Mouse (Mus musculus) lung, postnatal 0 days (tissue): Measurements from ENCODE around the gene Gps2. TPM values are rescaled to one million over a fixed set of nuclear protein-coding genes. Genes with fewer than 3 reads are reported as not detected.

Source experiments
- ATAC-seq: fragments of 200-750 bp; cut with Nextera tagmentation; 2 replicates; pipeline ENCODE4 v1.8.0; 2017; ENCODE audit warnings: moderate library complexity
- DNase-seq: peaks from one replicate; pipeline ENCODE4 v3.0.0-alpha.2; 2016; ENCODE audit warnings: low spot score
- H3K27ac ChIP-seq: fragments of 300-500 bp; sonication (generic); 2 replicates; pipeline ENCODE4 v1.5.1; 2014; ENCODE audit warnings: antibody characterized with exemption, mild to moderate bottlenecking, low read length, mixed read lengths
- H3K27me3 ChIP-seq: fragments of 300-500 bp; sonication (generic); replicated peaks from 2 replicates; pipeline ENCODE4 v1.6.1; 2014; ENCODE audit warnings: low read length, mixed read lengths; ENCODE audit not compliant: insufficient read depth
- H3K36me3 ChIP-seq: fragments of 300-500 bp; sonication (generic); 2 replicates; pipeline ENCODE4 v1.6.1; 2014; ENCODE audit warnings: low read length, mixed read lengths; ENCODE audit not compliant: insufficient read depth
- H3K4me1 ChIP-seq: fragments of 300-500 bp; sonication (generic); 2 replicates; pipeline ENCODE4 v1.6.1; 2014; ENCODE audit warnings: antibody characterized with exemption, low read depth, low read length, mixed read lengths; ENCODE audit not compliant: insufficient read depth
- H3K4me2 ChIP-seq: fragments of 300-500 bp; sonication (generic); replicated peaks from 2 replicates; pipeline ENCODE4 v1.6.1; 2014; ENCODE audit warnings: low read depth, mild to moderate bottlenecking, low read length, moderate library complexity, mixed read lengths
- H3K4me3 ChIP-seq: fragments of 300-500 bp; sonication (generic); 2 replicates; pipeline ENCODE4 v1.5.1; 2014; ENCODE audit warnings: low read depth, low read length
- H3K9ac ChIP-seq: fragments of 300-500 bp; sonication (generic); replicated peaks from 2 replicates; pipeline ENCODE4 v1.6.1; 2014; ENCODE audit warnings: low read depth, mild to moderate bottlenecking
- H3K9me3 ChIP-seq: fragments of 300-500 bp; sonication (generic); 2 replicates; pipeline ENCODE4 v1.6.1; 2016; ENCODE audit warnings: low read length, mixed read lengths
- CTCF ChIP-seq: IDR thresholded peaks from 2 replicates; pipeline ENCODE4 v1.5.1; 2016; ENCODE audit warnings: antibody characterized with exemption, mild to moderate bottlenecking
- EP300 ChIP-seq: IDR thresholded peaks from 2 replicates; pipeline ENCODE4 v1.6.1; 2016; ENCODE audit warnings: antibody characterized with exemption, mild to moderate bottlenecking, control low read depth
- WGBS: fragments of 180-500 bp; shearing (Covaris S2); extraction: QIAGEN DNeasy Blood & Tissue Kit; methylation state at CpG from one replicate; pipeline ENCODE4 v1.1.7; 2014; 5-methylcytosine and 5-hydroxymethylcytosine counted together
- polyA plus RNA-seq: library from polyadenylated mRNA; unstranded; fragments of >200 nt; fragmentation: Nextera tagmentation; extraction: Ambion mirVana; gene quantifications from 2 replicates; pipeline ENCODE4 v1.2.1, GENCODE M21; 2015

Gps2 gene
- 53.0 and 59.1 TPM in 2 replicates for polyA plus RNA-seq

- Histone ChIP-seq H3K27ac (peak within 1 kb of the TSS; percentile 86), H3K4me2 (peak within 1 kb of the TSS; percentile 98), H3K9ac (peak within 1 kb of the TSS; percentile 90), H3K9me3 (no peaks in the 10 kb centered on the region), H3K4me1 (peaks cover 10% of the 10 kb centered on the region; the same call in 1 of the 2 replicates), H3K4me3 (peak within 1 kb of the TSS; percentile 70), H3K36me3 (peaks cover 55% of the 10 kb centered on the region), H3K27me3 (no peaks in the 10 kb centered on the region)
- peak; percentile 98 for DNase-seq
- 1% methylated on average over 60 of the region's 61 CpGs for WGBS
- ATAC-seq: peak; percentile 87
- TF ChIP-seq EP300 (peak; percentile 78), CTCF (no peak)
These were observed at the start of gene Gps2 for GRCm38 (mm10) chr11:69913554-69914371. Gps2 (plus strand) TSS chr11:69913888.

GRCm38 (mm10) chr11:69864138-69864860 lies 49.4 kb upstream of the Gps2 start:
- Histone ChIP-seq H3K36me3 (no peaks in the 10 kb centered on the region), H3K27ac (no peak overlapping the region), H3K4me2 (no peak overlapping the region), H3K9ac (no peak overlapping the region), H3K27me3 (no peaks in the 10 kb centered on the region), H3K4me3 (no peak overlapping the region), H3K9me3 (no peaks in the 10 kb centered on the region), H3K4me1 (no peaks in the 10 kb centered on the region)
- DNase-seq (no peak), ATAC-seq (no peak)
- 32% methylated on average over 8 of the region's 8 CpGs for WGBS
- TF ChIP-seq CTCF (no peak), EP300 (no peak)

DNA sequence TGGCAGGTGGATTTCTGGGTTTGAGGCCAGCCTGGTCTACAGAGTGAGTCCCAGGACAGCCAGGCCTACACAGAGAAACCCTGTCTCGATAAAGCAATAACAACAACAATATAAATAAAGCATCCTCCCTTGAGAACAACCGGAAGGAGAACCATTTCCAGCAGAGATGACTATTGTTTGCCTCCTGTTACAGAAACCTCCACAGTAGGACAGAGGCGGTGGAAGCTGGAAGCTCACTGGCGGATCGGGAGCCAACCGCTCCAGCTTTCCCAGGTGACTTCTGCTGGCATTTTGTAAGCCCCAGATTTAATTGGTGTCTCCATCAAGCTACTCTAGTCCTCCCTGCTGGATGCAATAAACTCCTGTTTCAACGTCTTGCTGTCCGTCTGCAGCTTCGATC lies 48.1 kb upstream of the Gps2 start:
- no peak overlapping the region for H3K4me3 ChIP-seq
- ATAC-seq (no peak), DNase-seq (no peak)
- TF ChIP-seq CTCF: no peak
- no peak for TF ChIP-seq EP300
- no peak overlapping the region for H3K27ac ChIP-seq
- H3K9me3 ChIP-seq: no peaks in the 10 kb centered on the region
- H3K4me2 ChIP-seq: no peak overlapping the region
- WGBS: 74% methylated on average over 9 of the region's 9 CpGs
- H3K4me1 ChIP-seq: no peaks in the 10 kb centered on the region
- no peaks in the 10 kb centered on the region for H3K27me3 ChIP-seq
- H3K36me3 ChIP-seq: no peaks in the 10 kb centered on the region
- no peak overlapping the region for H3K9ac ChIP-seq

GRCm38 (mm10) chr11:69867335-69867734 lies 46.4 kb upstream of the Gps2 start:
- no peak for DNase-seq
- WGBS: 53% methylated on average over 9 of the region's 9 CpGs
- no peaks in the 10 kb centered on the region for H3K9me3 ChIP-seq
- no peaks in the 10 kb centered on the region for H3K27me3 ChIP-seq
- no peak overlapping the region for H3K27ac ChIP-seq
- no peak for ATAC-seq
- no peaks in the 10 kb centered on the region for H3K4me1 ChIP-seq
- TF ChIP-seq CTCF (no peak), EP300 (no peak)
- no peak overlapping the region for H3K9ac ChIP-seq
- H3K4me2 ChIP-seq: no peak overlapping the region
- H3K4me3 ChIP-seq: no peak overlapping the region
- H3K36me3 ChIP-seq: no peaks in the 10 kb centered on the region

- DNase-seq (no peak), ATAC-seq (no peak)
- WGBS: 94% methylated on average over 2 of the region's 2 CpGs
- no peak overlapping the region for H3K27ac ChIP-seq
- no peaks in the 10 kb centered on the region for H3K9me3 ChIP-seq
- H3K4me2 ChIP-seq: no peak overlapping the region
- TF ChIP-seq CTCF: no peak
- no peak for TF ChIP-seq EP300
- H3K27me3 ChIP-seq: no peaks in the 10 kb centered on the region
- no peak overlapping the region for H3K4me3 ChIP-seq
- H3K36me3 ChIP-seq: no peaks in the 10 kb centered on the region
- no peak overlapping the region for H3K9ac ChIP-seq
- H3K4me1 ChIP-seq: peaks cover under 1% of the 10 kb centered on the region; the same call in 1 of the 2 replicates
These were observed 43.2 kb upstream of the Gps2 start for GRCm38 (mm10) chr11:69870289-69871069.

GRCm38 (mm10) chr11:69871822-69872221 lies 41.9 kb upstream of the Gps2 start:
- H3K9me3 ChIP-seq: no peaks in the 10 kb centered on the region
- WGBS: 86% methylated on average over 7 of the region's 7 CpGs
- ATAC-seq: no peak

More at GRCm38 (mm10) chr11:69871822-69872221, 41.9 kb upstream of the Gps2 start:
- Histone ChIP-seq H3K4me3 (no peak overlapping the region), H3K27me3 (no peaks in the 10 kb centered on the region), H3K36me3 (no peaks in the 10 kb centered on the region), H3K27ac (no peak overlapping the region), H3K9ac (no peak overlapping the region), H3K4me2 (no peak overlapping the region), H3K4me1 (peaks cover 7% of the 10 kb centered on the region; the same call in 1 of the 2 replicates)
- no peak for DNase-seq
- TF ChIP-seq EP300: no peak
- no peak for TF ChIP-seq CTCF
